Mouse (Mus musculus) stomach, postnatal 0 days (tissue): ENCODE results near the gene Fam162a. TPM values are rescaled to one million over a fixed set of nuclear protein-coding genes. Genes with fewer than 3 reads are reported as not detected.

ENCODE experiments used
- ATAC-seq: fragments of 200-750 bp; cut with Nextera tagmentation; 2 replicates; pipeline ENCODE4 v1.8.0; 2017; ENCODE audit not compliant: low FRiP score, low TSS enrichment
- DNase-seq: peaks from one replicate; pipeline ENCODE4 v3.0.0-alpha.2; 2016; ENCODE audit warnings: low spot score
- H3K27ac ChIP-seq: fragments of 300-500 bp; sonication (generic); replicated peaks from 2 replicates; pipeline ENCODE4 v1.5.1; 2014; ENCODE audit warnings: mild to moderate bottlenecking, control low read depth
- H3K27me3 ChIP-seq: fragments of 300-500 bp; sonication (generic); 2 replicates; pipeline ENCODE4 v1.6.1; 2014; ENCODE audit warnings: low read length; ENCODE audit not compliant: control insufficient read depth, insufficient read depth
- H3K36me3 ChIP-seq: fragments of 300-500 bp; sonication (generic); 2 replicates; pipeline ENCODE4 v1.6.1; 2014; ENCODE audit warnings: low read length, mixed read lengths; ENCODE audit not compliant: control insufficient read depth, insufficient read depth
- H3K4me1 ChIP-seq: fragments of 300-500 bp; sonication (generic); replicated peaks from 2 replicates; pipeline ENCODE4 v1.6.1; 2014; ENCODE audit warnings: antibody characterized with exemption; ENCODE audit not compliant: control insufficient read depth, insufficient read depth
- H3K4me2 ChIP-seq: fragments of 300-500 bp; sonication (generic); replicated peaks from 2 replicates; pipeline ENCODE4 v1.6.1; 2014; ENCODE audit warnings: low read depth, mild to moderate bottlenecking, control low read depth, moderate library complexity
- H3K4me3 ChIP-seq: fragments of 300-500 bp; sonication (generic); 2 replicates; pipeline ENCODE4 v1.5.1; 2014; ENCODE audit warnings: low read depth, low read length, control low read depth
- H3K9ac ChIP-seq: fragments of 300-500 bp; sonication (generic); 2 replicates; pipeline ENCODE4 v1.6.1; 2014; ENCODE audit warnings: mild to moderate bottlenecking, low read length, control low read depth, mixed read lengths
- H3K9me3 ChIP-seq: fragments of 300-500 bp; sonication (generic); 2 replicates; pipeline ENCODE4 v1.6.1; 2016; ENCODE audit warnings: low read length; ENCODE audit not compliant: control insufficient read depth
- CTCF ChIP-seq: IDR thresholded peaks from 2 replicates; pipeline ENCODE4 v1.5.1; 2016; ENCODE audit warnings: antibody characterized with exemption, low read depth, mild to moderate bottlenecking, moderate library complexity
- EP300 ChIP-seq: optimal IDR thresholded peaks from 2 replicates; pipeline ENCODE3; 2016; ENCODE audit warnings: antibody characterized with exemption
- WGBS: fragments of 180-500 bp; shearing (Covaris S2); extraction: QIAGEN DNeasy Blood & Tissue Kit; methylation state at CpG from one replicate; pipeline ENCODE4 v1.1.7; 2014; 5-methylcytosine and 5-hydroxymethylcytosine counted together
- polyA plus RNA-seq: library from polyadenylated mRNA; unstranded; fragments of >200 nt; fragmentation: Nextera tagmentation; extraction: Ambion mirVana; gene quantifications from 2 replicates; pipeline ENCODE4 v1.2.1, GENCODE M21; 2015

Fam162a gene
- polyA plus RNA-seq, 1 experiment from 2014 or later, result 424 TPM

DNA sequence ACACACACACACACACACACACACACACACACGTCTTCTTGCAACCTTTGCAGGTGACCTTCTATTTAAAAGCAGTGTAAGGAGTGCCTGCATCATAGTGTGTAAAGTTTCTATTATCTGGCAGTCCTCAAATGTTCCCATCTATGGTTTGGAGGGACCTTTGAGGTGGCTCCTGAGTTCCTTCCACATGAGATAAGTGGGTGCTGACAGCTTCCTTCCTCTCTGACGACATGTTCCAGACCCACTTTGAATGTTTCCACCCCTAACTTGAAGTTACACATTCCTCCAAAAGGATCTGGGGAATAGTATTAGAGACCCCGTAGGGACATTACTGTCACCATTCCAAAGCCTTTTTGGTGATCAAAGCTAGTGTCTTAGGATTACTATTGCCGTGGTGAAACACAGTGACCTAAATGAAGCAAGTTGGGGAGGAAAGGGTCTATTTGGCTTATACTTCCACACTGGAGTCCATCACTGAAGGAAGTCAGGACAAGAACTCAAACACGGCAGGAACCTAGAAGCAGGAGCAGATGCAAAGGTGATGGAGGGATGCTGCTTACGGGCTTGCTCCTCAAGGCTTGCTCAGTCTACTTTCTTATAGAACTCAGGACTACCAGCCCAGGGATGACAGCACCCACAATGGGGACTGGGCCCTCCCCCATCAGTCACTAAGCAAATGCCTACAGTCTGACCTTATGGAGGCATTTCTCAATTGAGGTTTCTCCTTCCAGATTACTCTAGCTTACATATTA lies 17.7 kb downstream of the Fam162a start:
- H3K27ac ChIP-seq, result no peak overlapping the region
- H3K9ac ChIP-seq, result no peak overlapping the region
- H3K4me3 ChIP-seq, result no peak overlapping the region
- H3K36me3 ChIP-seq, result peaks cover 15% of the 10 kb centered on the region
- H3K4me2 ChIP-seq, result no peak overlapping the region
- H3K9me3 ChIP-seq, result no peaks in the 10 kb centered on the region
- no peaks in the 10 kb centered on the region for H3K4me1 ChIP-seq
- no peak for DNase-seq
- TF ChIP-seq CTCF (no peak), EP300 (no peak)
- 78% methylated on average over 6 of the region's 6 CpGs for WGBS
- ATAC-seq, result no peak
- no peaks in the 10 kb centered on the region for H3K27me3 ChIP-seq

DNA sequence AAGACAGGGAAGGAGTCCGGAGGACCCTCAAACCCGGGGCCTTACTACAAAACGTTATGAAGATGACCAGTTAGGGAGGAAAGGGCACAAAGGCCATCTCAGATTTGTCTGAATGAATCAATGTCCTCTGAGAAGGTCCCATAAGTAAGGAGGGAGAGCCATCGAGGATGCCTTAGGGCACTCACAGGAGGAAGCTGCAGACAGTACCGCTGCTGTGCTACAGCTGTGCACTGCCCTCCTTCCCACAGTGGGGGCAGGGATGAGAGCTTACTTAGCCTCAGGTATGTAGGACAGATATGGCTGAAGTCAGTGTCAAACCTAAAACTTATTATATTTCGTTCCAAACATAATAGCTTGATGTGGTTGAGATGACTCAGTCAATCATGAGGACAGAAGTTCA lies 19.9 kb downstream of the Fam162a start:
- H3K27me3 ChIP-seq, result no peaks in the 10 kb centered on the region
- 90% methylated on average over 6 of the region's 6 CpGs for WGBS
- ATAC-seq (no peak), DNase-seq (no peak)
- no peak overlapping the region for H3K9ac ChIP-seq
- peaks cover 29% of the 10 kb centered on the region for H3K36me3 ChIP-seq
- no peaks in the 10 kb centered on the region for H3K9me3 ChIP-seq
- H3K4me1 ChIP-seq, result no peaks in the 10 kb centered on the region
- H3K4me2 ChIP-seq, result no peak overlapping the region
- no peak overlapping the region for H3K4me3 ChIP-seq
- no peak overlapping the region for H3K27ac ChIP-seq
- TF ChIP-seq EP300 (no peak), CTCF (no peak)

DNA sequence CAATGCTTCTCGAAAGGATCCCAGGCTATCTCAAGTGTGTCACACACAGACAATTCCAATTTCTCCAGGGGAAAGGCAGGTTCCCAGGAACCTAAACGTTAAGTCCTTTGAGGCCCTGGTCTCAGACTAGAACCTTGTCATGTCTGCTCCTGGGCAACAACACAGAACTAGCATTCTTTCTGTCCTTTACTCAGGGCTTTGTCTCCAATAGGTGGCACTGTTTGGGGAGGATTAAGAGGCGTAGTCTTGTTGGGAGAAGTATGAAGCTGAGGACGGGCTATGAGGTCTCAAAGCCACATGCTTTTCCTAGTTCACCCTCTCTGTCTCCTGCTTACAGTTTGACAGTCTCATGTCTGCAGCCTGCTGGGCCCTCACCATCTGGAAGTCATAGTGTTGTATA lies 23.9 kb downstream of the Fam162a start:
- H3K4me3 ChIP-seq, result no peak overlapping the region
- no peaks in the 10 kb centered on the region for H3K4me1 ChIP-seq
- H3K36me3 ChIP-seq, result peaks cover 40% of the 10 kb centered on the region
- no peak for ATAC-seq
- 85% methylated on average over 4 of the region's 4 CpGs for WGBS
- H3K9me3 ChIP-seq, result no peaks in the 10 kb centered on the region
- no peak for DNase-seq
- H3K9ac ChIP-seq, result no peak overlapping the region
- TF ChIP-seq CTCF (peak; percentile 31), EP300 (no peak)
- H3K4me2 ChIP-seq, result no peak overlapping the region
- H3K27ac ChIP-seq, result no peak overlapping the region
- no peaks in the 10 kb centered on the region for H3K27me3 ChIP-seq

DNA sequence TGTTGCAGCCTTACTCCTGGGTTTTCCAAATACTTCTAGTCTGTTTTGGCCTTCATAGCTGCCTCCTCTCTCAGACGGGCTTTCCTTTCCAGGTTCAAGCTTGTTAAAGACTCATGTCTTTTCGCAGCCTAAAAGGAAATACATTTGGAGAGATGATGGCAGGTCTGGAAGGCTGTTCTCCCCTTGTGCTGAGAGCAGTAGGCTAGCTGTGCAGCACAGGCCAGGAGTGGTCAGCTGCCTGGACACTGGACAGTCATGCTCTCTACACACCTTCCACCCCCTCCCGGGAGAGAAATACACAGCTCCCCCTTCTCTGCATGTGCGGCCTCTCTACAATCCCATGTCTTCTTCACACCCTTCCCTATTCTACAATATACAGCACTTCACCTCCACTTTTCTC lies 27.4 kb downstream of the Fam162a start:
- Histone ChIP-seq H3K9ac (no peak overlapping the region), H3K4me1 (peaks cover 3% of the 10 kb centered on the region; the same call in 1 of the 2 replicates), H3K4me3 (no peak overlapping the region), H3K4me2 (no peak overlapping the region), H3K36me3 (peaks cover 25% of the 10 kb centered on the region), H3K27ac (no peak overlapping the region), H3K27me3 (no peaks in the 10 kb centered on the region), H3K9me3 (no peaks in the 10 kb centered on the region)
- DNase-seq (no peak), ATAC-seq (no peak)
- WGBS, result 80% methylated on average over 4 of the region's 4 CpGs
- TF ChIP-seq EP300 (no peak), CTCF (no peak)

DNA sequence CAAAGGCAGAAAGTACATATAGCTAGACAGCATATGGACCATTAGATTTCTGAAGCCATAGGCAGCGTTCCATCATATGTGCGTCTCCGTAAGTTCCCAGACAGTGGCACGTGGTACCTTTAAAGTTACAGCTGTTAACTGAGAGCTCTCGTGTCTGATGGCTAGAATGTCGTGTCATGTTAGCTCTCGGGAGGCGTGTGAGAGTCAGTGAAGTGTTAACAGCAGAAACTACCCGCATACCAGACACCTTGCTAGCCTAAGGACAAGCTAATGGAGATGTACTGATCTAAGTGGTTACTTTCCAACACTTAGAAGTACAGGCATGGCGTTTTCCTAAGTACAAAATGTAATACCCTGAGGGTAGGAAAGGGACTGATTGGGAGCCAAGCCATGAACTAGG lies 28.3 kb downstream of the Fam162a start:
- DNase-seq, result no peak
- WGBS, result 93% methylated on average over 10 of the region's 10 CpGs
- Histone ChIP-seq H3K9me3 (no peaks in the 10 kb centered on the region), H3K9ac (no peak overlapping the region), H3K4me3 (no peak overlapping the region), H3K4me2 (no peak overlapping the region), H3K27me3 (no peaks in the 10 kb centered on the region), H3K36me3 (peaks cover 22% of the 10 kb centered on the region), H3K4me1 (peaks cover 3% of the 10 kb centered on the region; the same call in 1 of the 2 replicates), H3K27ac (no peak overlapping the region)
- TF ChIP-seq CTCF (no peak), EP300 (no peak)
- ATAC-seq, result no peak

DNA sequence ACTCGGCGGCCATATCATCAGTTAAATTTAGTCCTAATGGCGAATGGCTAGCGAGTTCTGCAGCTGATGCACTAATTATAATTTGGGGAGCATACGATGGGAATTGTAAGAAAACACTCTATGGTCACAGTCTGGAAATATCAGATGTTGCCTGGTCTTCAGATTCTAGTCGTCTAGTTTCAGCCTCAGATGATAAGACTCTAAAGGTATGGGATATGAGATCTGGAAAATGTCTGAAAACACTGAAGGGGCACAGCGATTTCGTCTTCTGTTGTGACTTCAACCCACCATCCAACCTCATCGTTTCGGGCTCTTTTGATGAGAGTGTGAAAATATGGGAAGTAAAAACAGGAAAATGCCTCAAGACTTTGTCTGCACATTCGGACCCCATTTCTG lies 29.8 kb downstream of the Fam162a start:
- peak overlapping the region; percentile 77 for H3K9ac ChIP-seq
- peaks cover 3% of the 10 kb centered on the region; the same call in 1 of the 2 replicates for H3K4me1 ChIP-seq
- TF ChIP-seq CTCF (no peak), EP300 (no peak)
- whole genome bisulfite sequencing, result 20% methylated on average over 11 of the region's 11 CpGs
- no peaks in the 10 kb centered on the region for H3K9me3 ChIP-seq
- H3K27ac ChIP-seq, result peak overlapping the region; percentile 87
- H3K4me2 ChIP-seq, result peak overlapping the region; percentile 74
- no peak for ATAC-seq
- H3K27me3 ChIP-seq, result no peaks in the 10 kb centered on the region
- peak overlapping the region; percentile 62 for H3K4me3 ChIP-seq
- no peak for DNase-seq
- peaks cover 15% of the 10 kb centered on the region for H3K36me3 ChIP-seq
